Mouse (Mus musculus) Patski (cell line): ENCODE data around the gene Kcng4. TPM values are rescaled to one million over a fixed set of nuclear protein-coding genes. Genes with fewer than 3 reads are reported as not detected.

Source experiments
- ATAC-seq: fragments of 100-300 bp; one replicate; pipeline ENCODE4 v1.8.0; 2021
- CTCF ChIA-PET: fragments of 350-600 bp; sonication (Branson Sonifier 250); formaldehyde crosslinking; loops from one replicate; lab custom pipeline; 2022; ENCODE audit warnings: inconsistent platforms; lab: Charles Lee
- POLR2A ChIA-PET: fragments of 350-600 bp; sonication (Branson Sonifier 250); formaldehyde crosslinking; loops from one replicate; lab custom pipeline; 2022; ENCODE audit warnings: antibody characterized with exemption, inconsistent platforms; lab: Charles Lee
- DNase-seq: peaks from one replicate; pipeline ENCODE4 v3.0.0-alpha.2; 2011; ENCODE audit warnings: low read depth, low spot score
- H3K27me3 ChIP-seq: fragments of 371-371 bp; one replicate; pipeline ENCODE4 v1.5.1; 2021
- CTCF ChIP-seq: fragments of 100-300 bp; IDR thresholded peaks from one replicate; pipeline ENCODE4 v1.5.1; 2021
- in situ Hi-C: fragments of 300-500 bp; cut with MboI; formaldehyde crosslinking; loops from 3 replicates; pipeline ENCODE4 v1.11.1; 2018; ENCODE audit warnings: low pct_unique_long_range_greater_than_20kb, mixed read lengths
- polyA plus RNA-seq: library from polyadenylated mRNA; unstranded; gene quantifications from one replicate; pipeline ENCODE4 v1.2.3, GENCODE M21; 2021

The Kcng4 gene
- polyA plus RNA-seq, 1 experiment from 2014 or later: 0.06 TPM

DNA sequence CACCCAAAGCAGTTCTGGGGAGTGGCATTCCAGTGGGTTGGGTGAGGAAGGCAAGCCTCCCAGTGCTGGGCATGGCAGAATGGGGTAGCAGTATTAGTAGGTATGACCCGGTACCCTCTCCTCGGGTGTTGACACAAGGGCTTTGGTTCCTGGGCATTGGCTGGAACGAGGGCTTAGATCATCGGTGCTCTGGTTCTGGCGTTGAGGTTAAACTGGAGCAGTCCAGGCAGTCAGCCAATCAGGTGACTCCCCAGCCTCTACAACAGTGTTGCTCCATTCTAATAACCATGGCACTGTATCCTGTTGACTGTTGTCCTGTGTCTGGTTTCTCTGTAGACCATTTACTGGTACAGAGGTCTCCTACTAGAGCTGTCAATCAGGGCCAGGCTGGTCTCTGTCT is 17.9 kb downstream of the Kcng4 start:
- ChIA-PET POLR2A (interaction anchor here (0.7 to 1.5 kb wide), 2 partner anchors 16 to 230 kb away, joined by 3 to 6 read pairs; no protein-coding TSS in a partner anchor), CTCF (no interaction called here)
- H3K27me3 ChIP-seq: peaks cover 23% of the 10 kb centered on the region
- no peak for TF ChIP-seq CTCF
- ATAC-seq (no peak), DNase-seq (no peak)
- in situ Hi-C loops: no loop called here

DNA sequence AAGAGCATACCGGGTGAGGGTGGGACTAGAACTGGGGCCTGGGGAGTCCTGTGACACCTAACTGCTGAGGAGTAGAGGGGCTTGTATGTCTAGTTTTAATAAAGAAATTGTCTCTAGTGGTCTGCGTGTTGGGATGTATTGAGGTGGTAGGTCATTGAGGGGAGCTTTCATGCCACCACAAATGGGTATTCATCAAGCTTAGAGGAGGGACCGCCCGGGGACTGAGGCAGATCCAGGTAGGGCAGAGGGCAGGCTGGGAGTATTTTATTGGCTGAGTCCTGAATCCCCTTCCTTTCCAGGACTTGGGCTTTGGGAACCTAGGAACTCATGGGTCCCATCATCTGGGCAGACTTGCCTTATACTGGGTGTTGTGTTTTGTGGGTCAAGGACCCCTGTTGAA is 18.7 kb downstream of the Kcng4 start:
- in situ Hi-C loops: no loop called here
- DNase-seq: no peak
- peaks cover 29% of the 10 kb centered on the region for H3K27me3 ChIP-seq
- CTCF ChIA-PET: no interaction called here
- no peak for ATAC-seq
- POLR2A ChIA-PET: interaction anchor here (1.5 kb wide), 1 partner anchor 17 kb away, joined by 3 read pairs; no protein-coding TSS in a partner anchor
- TF ChIP-seq CTCF: no peak

DNA sequence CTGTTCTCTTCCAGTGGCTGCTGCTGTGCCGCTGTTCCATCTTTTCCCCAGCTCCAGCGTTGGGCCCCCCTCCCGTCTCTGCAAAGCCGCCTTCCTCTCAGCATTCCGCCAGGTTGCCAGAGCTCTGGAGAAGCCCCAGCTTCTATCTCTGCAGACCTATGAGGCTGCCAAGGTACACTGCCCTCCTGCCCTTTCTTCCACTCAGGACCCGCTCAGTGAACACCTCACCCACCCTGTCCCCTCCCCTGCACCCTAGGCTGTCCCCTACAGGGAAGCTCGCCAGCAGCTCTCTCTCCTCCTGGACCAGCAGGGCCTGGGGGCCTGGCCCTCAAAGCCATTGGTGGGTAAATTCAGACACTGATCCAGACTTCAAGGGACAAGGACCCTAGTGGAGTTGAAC is 19.1 kb downstream of the Kcng4 start:
- DNase-seq (no peak), ATAC-seq (no peak)
- H3K27me3 ChIP-seq: peaks cover 30% of the 10 kb centered on the region
- ChIA-PET CTCF (no interaction called here), POLR2A (no interaction called here)
- in situ Hi-C loops: no loop called here
- TF ChIP-seq CTCF: no peak

GRCm38 (mm10) chr8:119615096-119615495 is 20.4 kb downstream of the Kcng4 start:
- peaks cover 30% of the 10 kb centered on the region for H3K27me3 ChIP-seq
- in situ Hi-C loops: no loop called here
- ChIA-PET CTCF (no interaction called here), POLR2A (no interaction called here)
- DNase-seq (no peak), ATAC-seq (no peak)
- no peak for TF ChIP-seq CTCF

DNA sequence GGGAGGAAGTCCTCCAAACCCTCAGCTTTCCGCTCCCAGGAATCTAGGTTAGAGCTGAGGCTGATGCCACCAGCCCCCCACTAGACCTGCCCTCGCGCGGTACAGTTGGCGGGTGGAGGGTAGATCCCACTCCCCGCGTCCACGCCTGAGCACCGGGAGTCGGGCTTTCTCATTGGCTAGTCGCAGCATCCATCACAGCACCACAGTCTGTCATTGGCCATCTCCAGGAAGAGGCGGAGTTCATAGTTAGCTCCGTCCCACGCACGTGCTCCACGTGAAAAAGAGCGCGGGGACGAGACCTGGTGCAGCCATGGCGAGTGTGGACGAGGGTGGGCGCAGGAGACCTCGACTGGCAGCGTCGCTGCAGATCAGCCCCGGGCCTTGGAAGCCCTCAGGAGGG is 23.0 kb downstream of the Kcng4 start, which contains the start of gene Adad2:
Gene Adad2 (plus strand): TSS at position 277 of the 400 bp plus-strand sequence.
- ChIA-PET POLR2A (no interaction called here), CTCF (no interaction called here)
- in situ Hi-C loops: no loop called here
- H3K27me3 ChIP-seq: peaks cover 30% of the 10 kb centered on the region
- ATAC-seq: no peak
- TF ChIP-seq CTCF: no peak
- DNase-seq: no peak

GRCm38 (mm10) chr8:119606224-119606623 is 29.3 kb downstream of the Kcng4 start:
- ChIA-PET CTCF (interaction anchor here (1.0 to 2.0 kb wide), 7 partner anchors 38 to 193 kb away, joined by 3 to 9 read pairs (median 4); no protein-coding TSS in a partner anchor), POLR2A (no interaction called here)
- DNase-seq (no peak), ATAC-seq (no peak)
- in situ Hi-C loops: loop anchor here (5.0 to 10.0 kb wide), 2 partner anchors 154 to 191 kb away; no protein-coding TSS in a partner anchor
- TF ChIP-seq CTCF: no peak
- no peaks in the 10 kb centered on the region for H3K27me3 ChIP-seq

DNA sequence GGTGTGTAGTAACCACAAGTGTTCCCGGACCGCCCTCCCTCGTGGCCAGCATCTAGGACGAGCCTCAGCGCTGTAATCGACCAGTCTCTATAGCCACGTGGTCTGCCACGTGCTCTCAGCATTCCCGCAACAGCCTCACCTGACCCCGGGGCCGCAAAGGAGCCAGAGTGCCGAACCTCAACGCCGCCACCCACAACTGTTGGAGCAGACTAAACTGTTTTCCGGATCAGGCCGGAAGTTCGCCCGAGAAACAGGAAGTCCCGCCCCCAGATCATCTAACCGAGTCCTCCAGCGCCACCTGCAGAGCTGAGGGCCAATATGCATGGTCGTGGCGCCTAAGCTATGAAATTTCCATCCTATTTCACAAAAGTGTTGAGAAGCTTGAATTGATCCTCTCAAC is 30.5 kb downstream of the Kcng4 start, which contains the start of gene Taf1c:
Gene Taf1c (minus strand): TSS at position 227 of the 400 bp plus-strand sequence.
- peak; percentile 62 for ATAC-seq
- in situ Hi-C loops: loop anchor here (5.0 to 10.0 kb wide), 2 partner anchors 153 to 190 kb away; no protein-coding TSS in a partner anchor
- POLR2A ChIA-PET: no interaction called here

GRCm38 (mm10) chr8:119604398-119604803 is 31.1 kb downstream of the Kcng4 start:
- ChIA-PET CTCF (no interaction called here), POLR2A (interaction anchor here (1.1 kb wide), 1 partner anchor 13 kb away, joined by 3 read pairs; no protein-coding TSS in a partner anchor)
- DNase-seq (no peak), ATAC-seq (no peak)
- TF ChIP-seq CTCF: no peak
- H3K27me3 ChIP-seq: no peaks in the 10 kb centered on the region
- in situ Hi-C loops: loop anchor here (10.0 kb wide), 1 partner anchor 190 kb away; no protein-coding TSS in a partner anchor

More for the DNA sequence above, 30.5 kb downstream of the Kcng4 start, which contains the start of gene Taf1c:
- no peak for TF ChIP-seq CTCF
- H3K27me3 ChIP-seq: no peaks in the 10 kb centered on the region
- DNase-seq: peak; percentile 54
- CTCF ChIA-PET: interaction anchor here (1.0 to 2.0 kb wide), 8 partner anchors 39 to 192 kb away, joined by 3 to 9 read pairs (median 4); no protein-coding TSS in a partner anchor

- in situ Hi-C loops: loop anchor here (10.0 kb wide), 1 partner anchor 189 kb away; no protein-coding TSS in a partner anchor
- no peaks in the 10 kb centered on the region for H3K27me3 ChIP-seq
- ATAC-seq: no peak
- TF ChIP-seq CTCF: no peak
- no peak for DNase-seq
- POLR2A ChIA-PET: interaction anchor here (1.1 kb wide), 1 partner anchor 12 kb away, joined by 3 read pairs; no protein-coding TSS in a partner anchor
- CTCF ChIA-PET: no interaction called here
Measured at GRCm38 (mm10) chr8:119603771-119604170, 31.7 kb downstream of the Kcng4 start.

GRCm38 (mm10) chr8:119591456-119591855 is 44.0 kb downstream of the Kcng4 start:
- no peak for DNase-seq
- ATAC-seq: no peak
- TF ChIP-seq CTCF: no peak

DNA sequence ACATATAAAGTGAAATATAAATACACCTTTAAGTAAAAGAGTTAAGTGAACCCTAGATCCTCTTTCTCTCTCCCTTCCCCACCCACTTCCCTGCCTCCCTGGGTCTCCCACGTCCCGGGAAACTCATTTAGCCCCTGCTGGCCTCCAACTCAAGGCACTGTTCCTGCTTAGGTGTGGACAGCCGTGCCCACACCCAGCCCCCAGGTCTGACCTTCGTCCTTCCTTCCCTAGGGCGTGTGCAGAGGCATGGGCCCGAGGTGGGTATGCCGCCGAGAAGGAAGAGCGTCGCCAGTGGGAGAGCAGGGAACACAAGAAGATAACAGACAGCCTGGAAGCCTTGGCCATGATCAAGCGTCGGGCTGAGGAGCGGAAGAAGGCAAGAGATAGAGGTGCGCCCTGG is 45.1 kb downstream of the Kcng4 start:
- CTCF ChIA-PET: no interaction called here
- TF ChIP-seq CTCF: no peak
- DNase-seq (no peak), ATAC-seq (no peak)
- in situ Hi-C loops: no loop called here
- POLR2A ChIA-PET: no interaction called here
- no peaks in the 10 kb centered on the region for H3K27me3 ChIP-seq

More at GRCm38 (mm10) chr8:119591456-119591855, 44.0 kb downstream of the Kcng4 start:
- ChIA-PET POLR2A (interaction anchor here (0.6 to 0.8 kb wide), 2 partner anchors 13 to 40 kb away, joined by 3 read pairs; no protein-coding TSS in a partner anchor), CTCF (interaction anchor here (1.2 kb wide), 1 partner anchor 85 kb away, joined by 4 read pairs; no protein-coding TSS in a partner anchor)
- in situ Hi-C loops: no loop called here
- no peaks in the 10 kb centered on the region for H3K27me3 ChIP-seq
